In the genomic region with DNA sequence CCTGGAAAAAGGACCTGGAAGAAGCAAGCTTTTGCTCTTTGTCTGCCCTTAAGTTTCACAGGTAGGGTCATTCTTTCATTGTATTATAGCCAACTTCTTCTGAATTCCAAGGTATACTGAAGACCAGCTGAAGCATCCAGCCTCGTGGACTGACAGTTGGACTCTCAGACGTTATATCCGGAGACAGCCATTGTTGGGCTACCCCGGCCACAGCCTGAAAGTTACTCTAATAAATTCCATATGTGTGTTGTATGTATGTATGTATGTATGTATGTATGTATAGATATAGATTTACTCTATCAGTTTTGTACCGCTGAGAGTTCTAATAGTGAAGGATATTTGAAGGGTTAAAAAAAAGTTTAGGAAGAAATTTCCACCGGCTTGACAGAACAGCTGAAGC, we compare ENCODE assay signal across 7 mouse cellular contexts. TPM values are rescaled to one million over a fixed set of nuclear protein-coding genes. Genes with fewer than 3 reads are reported as not detected.
A peak's percentile ranks its signal among the peaks of the same experiment; 100 is the strongest.
DNase-seq lines count a peak whose midpoint lies in the region; ATAC-seq and TF ChIP-seq lines count a peak whose summit lies in the region.

No protein-coding gene starts in this region.

- peak overlapping the region; percentile 75 for H3K27ac ChIP-seq in lung, postnatal 0 days (ENCODE audit: low read length)
- H3K27ac ChIP-seq in forebrain, embryonic 14.5 days (ENCODE audit: low read depth, low read length) = no peak overlapping the region
- no peak overlapping the region for H3K27ac ChIP-seq in liver, embryonic 12.5 days
- no peak overlapping the region for H3K27ac ChIP-seq in stomach, postnatal 0 days (replicated peaks)

- H3K9me3 ChIP-seq in lung, postnatal 0 days (ENCODE audit: low read length) = no peaks in the 10 kb centered on the region
- no peaks in the 10 kb centered on the region for H3K9me3 ChIP-seq in forebrain, embryonic 14.5 days (replicated peaks; ENCODE audit: control insufficient read depth, low read length)
- no peaks in the 10 kb centered on the region for H3K9me3 ChIP-seq in liver, embryonic 12.5 days (replicated peaks)
- no peaks in the 10 kb centered on the region for H3K9me3 ChIP-seq in stomach, postnatal 0 days (ENCODE audit: control insufficient read depth, low read length)

- TF ChIP-seq EP300 in lung, postnatal 0 days (IDR thresholded peaks at IDR 0.05) = no peak
- no peak for TF ChIP-seq EP300 in stomach, postnatal 0 days (optimal IDR thresholded peaks at IDR 0.05)

- peaks cover 17% of the 10 kb centered on the region; the same call in 1 of the 2 replicates for H3K4me1 ChIP-seq in lung, postnatal 0 days (ENCODE audit: insufficient read depth, low read depth, low read length)
- H3K4me1 ChIP-seq in lung, adult 2 months (ENCODE audit: control insufficient read depth, insufficient read depth, low read length) = peaks cover 9% of the 10 kb centered on the region
- peaks cover 26% of the 10 kb centered on the region for H3K4me1 ChIP-seq in forebrain, embryonic 14.5 days (ENCODE audit: control insufficient read depth, insufficient read depth, low read length)
- H3K4me1 ChIP-seq in liver, embryonic 12.5 days = peaks cover 42% of the 10 kb centered on the region
- peaks cover 4% of the 10 kb centered on the region; the same call in 1 of the 2 replicates for H3K4me1 ChIP-seq in stomach, postnatal 0 days (replicated peaks; ENCODE audit: control insufficient read depth, insufficient read depth)

- TF ChIP-seq POLR2A in lung, adult 2 months (IDR thresholded peaks at IDR 0.05; ENCODE audit: borderline replicate concordance, extremely low read depth, low read depth, low read length) = no peak

- H3K9ac ChIP-seq in lung, postnatal 0 days (replicated peaks; ENCODE audit: low read depth) = peak overlapping the region; percentile 44
- peak overlapping the region; percentile 92 for H3K9ac ChIP-seq in forebrain, embryonic 14.5 days (ENCODE audit: low read length)
- H3K9ac ChIP-seq in liver, embryonic 12.5 days = peak overlapping the region; percentile 94
- no peak overlapping the region for H3K9ac ChIP-seq in stomach, postnatal 0 days (ENCODE audit: low read length)

- no peaks in the 10 kb centered on the region for H3K36me3 ChIP-seq in lung, postnatal 0 days (ENCODE audit: insufficient read depth, low read length)
- no peaks in the 10 kb centered on the region for H3K36me3 ChIP-seq in forebrain, embryonic 14.5 days (ENCODE audit: control insufficient read depth, insufficient read depth, low read length)
- H3K36me3 ChIP-seq in liver, embryonic 12.5 days = peaks cover 13% of the 10 kb centered on the region
- H3K36me3 ChIP-seq in stomach, postnatal 0 days (ENCODE audit: control insufficient read depth, insufficient read depth, low read length) = no peaks in the 10 kb centered on the region

- H3K27me3 ChIP-seq in lung, postnatal 0 days (replicated peaks; ENCODE audit: insufficient read depth, low read length) = no peaks in the 10 kb centered on the region
- no peaks in the 10 kb centered on the region for H3K27me3 ChIP-seq in forebrain, embryonic 14.5 days (replicated peaks; ENCODE audit: control insufficient read depth, insufficient read depth, low read length)
- no peaks in the 10 kb centered on the region for H3K27me3 ChIP-seq in liver, embryonic 12.5 days (replicated peaks)
- H3K27me3 ChIP-seq in stomach, postnatal 0 days (ENCODE audit: control insufficient read depth, insufficient read depth, low read length) = no peaks in the 10 kb centered on the region

- H3K4me2 ChIP-seq in lung, postnatal 0 days (replicated peaks; ENCODE audit: low read depth, low read length) = peak overlapping the region; percentile 56
- peak overlapping the region; percentile 84 for H3K4me2 ChIP-seq in forebrain, embryonic 14.5 days (ENCODE audit: low read length)
- H3K4me2 ChIP-seq in liver, embryonic 12.5 days = peak overlapping the region; percentile 91
- peak overlapping the region; percentile 85 for H3K4me2 ChIP-seq in stomach, postnatal 0 days (replicated peaks; ENCODE audit: low read depth)

- no peak for TF ChIP-seq CTCF in lung, postnatal 0 days (IDR thresholded peaks at IDR 0.05)
- TF ChIP-seq CTCF in lung, adult 2 months (IDR thresholded peaks at IDR 0.05; ENCODE audit: insufficient read depth, low read length) = no peak
- no peak for TF ChIP-seq CTCF in stomach, postnatal 0 days (IDR thresholded peaks at IDR 0.05; ENCODE audit: low read depth)

- no peak for ATAC-seq in lung, postnatal 0 days
- ATAC-seq in forebrain, embryonic 14.5 days = no peak
- no peak for ATAC-seq in liver, embryonic 12.5 days
- no peak for ATAC-seq in stomach, postnatal 0 days (ENCODE audit: low FRiP score, low TSS enrichment)
- ATAC-seq in erythroid progenitor cell, adult 5-6 weeks (replicated peaks; ENCODE audit: low FRiP score, poor library complexity, severe bottlenecking) = no peak

- DNase-seq in lung, postnatal 0 days (ENCODE audit: low spot score) = no peak
- no peak for DNase-seq in lung, adult 2 months
- no peak for DNase-seq in forebrain, embryonic 14.5 days (ENCODE audit: low spot score)
- DNase-seq in stomach, postnatal 0 days (ENCODE audit: low spot score) = no peak
- DNase-seq in gastrocnemius, postnatal 25 days = no peak

- WGBS in lung, postnatal 0 days = 3% methylated on average over 6 of the region's 6 CpGs
- 10% methylated on average over 6 of the region's 6 CpGs for WGBS in lung, adult 2 months
- WGBS in forebrain, embryonic 14.5 days = 18% methylated on average over 6 of the region's 6 CpGs
- 14% methylated on average over 6 of the region's 6 CpGs for WGBS in liver, embryonic 12.5 days (ENCODE audit: insufficient replicate concordance)
- WGBS in stomach, postnatal 0 days = 10% methylated on average over 6 of the region's 6 CpGs

- H3K4me3 ChIP-seq in lung, postnatal 0 days (ENCODE audit: low read depth, low read length) = peak overlapping the region; percentile 82
- no peak overlapping the region for H3K4me3 ChIP-seq in lung, adult 2 months (replicated peaks; ENCODE audit: extremely low read depth, low read depth, low read length)
- peak overlapping the region; percentile 88 for H3K4me3 ChIP-seq in forebrain, embryonic 14.5 days (ENCODE audit: low read depth, low read length)
- peak overlapping the region; percentile 91 for H3K4me3 ChIP-seq in liver, embryonic 12.5 days
- H3K4me3 ChIP-seq in stomach, postnatal 0 days (ENCODE audit: low read depth, low read length) = peak overlapping the region; percentile 86

RNA-seq across cellular contexts. Expression of a gene that starts 0.6 kb away (rescaled TPM):
- 13.9 and 17.7 TPM in 2 replicates for polyA plus RNA-seq in lung, postnatal 0 days (2015; fragmentation: Nextera tagmentation; extraction: Ambion mirVana)
- polyA plus RNA-seq in lung, adult 2 months (2012; rRNA removed) = 21.9 and 26.5 TPM in 2 replicates
- polyA plus RNA-seq in forebrain, embryonic 14.5 days (2014; fragmentation: Nextera tagmentation; extraction: Ambion mirVana) = 36.9 and 40.9 TPM in 2 replicates
- 12.1 and 12.2 TPM in 2 replicates for polyA plus RNA-seq in liver, embryonic 12.5 days (2016; fragmentation: Nextera tagmentation; extraction: Ambion mirVana)
- 8.0 and 8.2 TPM in 2 replicates for polyA plus RNA-seq in stomach, postnatal 0 days (2015; fragmentation: Nextera tagmentation; extraction: Ambion mirVana)
- 8.6 and 28.1 TPM in 2 replicates for total RNA-seq in erythroid progenitor cell, adult 5-6 weeks (2015; ENCODE audit: low replicate concordance)
- 25.9 and 41.9 TPM in 2 replicates for total RNA-seq in erythroid progenitor cell, adult 5-6 weeks (2017; ENCODE audit: low replicate concordance)
- 1 to 10 TPM; 3.1 to 3.5 TPM for total RNA-seq in gastrocnemius, postnatal 25 days (2021)
